Mouse (Mus musculus) c-Kit-positive CD71-negative TER-119-negative erythroid progenitor cells, embryonic 14.5 days (primary cell): ENCODE data around the gene Fancl.

Source experiments
- DNase-seq: peaks from one replicate; pipeline ENCODE4 v3.0.0-alpha.2; 2013; ENCODE audit warnings: low read depth

Gene Fancl

DNA sequence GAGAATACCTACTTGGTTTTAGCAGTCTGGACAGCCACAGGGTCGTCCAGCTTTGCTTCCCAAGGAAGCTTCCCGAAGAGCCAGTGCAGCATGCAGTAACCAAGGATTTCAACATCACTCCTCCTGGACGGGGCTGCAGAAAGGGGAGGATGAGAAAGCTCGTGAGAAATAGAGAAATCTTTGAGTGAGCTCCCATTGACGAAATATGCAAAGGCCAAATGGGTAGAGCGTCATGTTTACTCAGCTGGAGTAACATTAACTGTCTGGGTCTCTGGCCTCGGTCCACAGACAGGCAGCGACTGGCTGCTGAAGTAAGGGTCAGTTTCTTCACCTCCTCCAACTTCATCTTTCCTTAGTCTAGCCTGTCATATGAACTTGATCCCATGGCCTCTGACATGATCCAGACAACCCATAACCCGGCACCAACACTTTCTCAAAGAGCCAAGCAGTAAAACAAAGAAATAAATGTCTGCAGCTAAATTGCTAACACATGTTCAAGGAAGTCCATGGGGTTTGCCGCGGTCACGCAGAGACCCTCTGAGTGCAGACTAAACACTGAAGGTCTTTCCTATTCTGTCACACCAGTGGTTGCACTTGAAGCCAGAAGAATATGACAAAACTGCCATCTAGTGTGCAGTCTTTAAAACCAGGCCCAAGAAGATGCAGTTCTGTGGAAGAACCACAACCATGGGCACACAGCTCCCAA lies 104.0 kb downstream of the Fancl start:
- DNase-seq, result no peak

GRCm38 (mm10) chr11:26495951-26496350 lies 110.0 kb downstream of the Fancl start:
- DNase-seq, result no peak

DNA sequence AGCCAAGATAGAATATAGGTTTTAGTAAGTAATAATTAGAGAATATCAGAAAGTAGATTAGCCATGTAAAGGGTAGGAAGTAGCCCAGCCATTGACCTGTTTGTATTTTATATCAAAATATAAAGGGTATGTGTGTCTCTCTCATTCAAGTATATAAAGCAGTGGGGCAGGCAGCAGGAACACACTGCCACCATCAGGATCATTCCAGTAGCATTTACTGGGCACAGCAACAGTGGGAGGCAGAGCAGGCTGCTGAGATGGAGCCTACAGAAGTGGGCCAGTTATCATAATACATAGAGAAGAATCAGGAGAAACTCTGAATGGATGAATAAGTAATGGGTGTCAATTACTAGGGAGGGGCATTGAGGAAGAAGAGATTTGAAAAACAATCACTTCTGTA lies 127.7 kb downstream of the Fancl start:
- no peak for DNase-seq

- DNase-seq, result no peak
Observed at GRCm38 (mm10) chr11:26516086-26516485, 130.2 kb downstream of the Fancl start.

- no peak for DNase-seq
Observed at GRCm38 (mm10) chr11:26518991-26519390, 133.1 kb downstream of the Fancl start.
